Mouse (Mus musculus) gastrocnemius, postnatal 10 days (tissue): ENCODE measurements around the gene Prlr. TPM values are rescaled to one million over a fixed set of nuclear protein-coding genes. Genes with fewer than 3 reads are reported as not detected.

Experiments used
- DNase-seq: peaks from one replicate; pipeline ENCODE4 v3.0.0; 2021; ENCODE audit warnings: mixed read lengths
- total RNA-seq, 2 experiments: library from RNA; stranded (reverse); gene quantifications; 2 replicates each; pipeline ENCODE4 v1.2.3; 2021

Gene Prlr
- total RNA-seq, 2 experiments from 2014 or later, result 4.3 to 5.7 TPM

DNA sequence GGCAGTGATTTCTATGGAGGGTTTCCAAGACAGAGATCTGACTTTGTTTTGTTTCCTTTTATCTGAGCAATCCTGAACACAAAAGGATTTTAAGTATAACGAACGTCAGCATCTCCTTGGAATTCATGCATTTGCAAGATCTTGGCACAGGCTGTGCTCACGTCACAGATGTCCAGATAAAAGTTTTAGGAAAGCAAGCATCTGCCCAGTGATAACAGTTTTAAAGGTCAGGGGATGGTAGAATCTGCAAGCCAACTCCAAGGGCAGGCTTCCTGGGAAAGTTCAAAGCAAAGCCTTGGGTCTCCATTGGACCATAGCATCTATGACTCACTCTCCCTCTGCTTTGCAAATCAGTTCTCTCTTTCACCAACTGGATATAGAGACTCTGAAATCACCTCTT is 153.6 kb downstream of the Prlr start:
- DNase-seq, result no peak

DNA sequence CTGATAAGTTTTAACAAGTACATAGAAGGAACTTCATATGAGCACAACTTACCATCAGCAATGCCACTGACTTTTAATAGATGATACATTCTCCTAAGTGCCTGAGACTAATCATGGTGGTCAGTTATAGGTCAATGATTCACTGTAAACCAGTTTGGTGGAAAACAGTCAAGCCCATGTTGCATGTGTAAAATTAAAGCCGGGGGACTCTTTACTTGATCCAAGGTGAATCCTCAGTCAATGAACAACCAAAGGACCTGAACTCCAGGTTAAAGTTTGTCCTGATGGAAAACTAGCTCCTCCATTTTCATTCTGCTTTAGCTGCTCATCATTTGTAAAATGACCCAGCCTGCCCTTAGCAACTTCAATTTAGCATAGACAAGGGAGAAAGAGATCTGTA is 155.5 kb downstream of the Prlr start:
- DNase-seq, result no peak

- DNase-seq, result no peak
Measured at GRCm38 (mm10) chr15:10338606-10339005, 161.6 kb downstream of the Prlr start.

DNA sequence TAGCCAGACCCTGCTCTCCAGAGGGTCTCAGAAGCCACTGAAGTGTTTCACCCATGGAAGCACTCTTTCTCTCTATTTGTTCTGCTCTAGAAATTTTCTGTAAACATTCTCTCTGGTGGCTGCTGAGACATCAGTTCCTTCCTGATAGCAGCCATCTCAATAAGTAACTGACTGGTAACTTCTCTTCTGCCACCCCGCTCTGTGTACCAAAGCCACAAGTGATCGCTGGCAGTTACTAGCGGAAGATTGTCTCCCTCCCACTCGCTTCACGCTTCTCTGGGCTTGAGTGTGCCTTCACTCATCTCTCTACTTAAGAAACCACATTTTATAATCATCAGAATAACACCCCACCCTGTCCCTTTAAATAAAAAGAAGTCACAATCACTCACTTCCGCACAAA is 170.0 kb downstream of the Prlr start:
- no peak for DNase-seq

- no peak for DNase-seq
Measured at GRCm38 (mm10) chr15:10358039-10358948, 181.3 kb downstream of the Prlr start, which contains the start of gene Agxt2. Gene Agxt2, plus strand, starts transcription at chr15:10358532.

GRCm38 (mm10) chr15:10366331-10366730 is 189.3 kb downstream of the Prlr start:
- DNase-seq, result no peak

GRCm38 (mm10) chr15:10375404-10375803 is 198.4 kb downstream of the Prlr start:
- no peak for DNase-seq

DNA sequence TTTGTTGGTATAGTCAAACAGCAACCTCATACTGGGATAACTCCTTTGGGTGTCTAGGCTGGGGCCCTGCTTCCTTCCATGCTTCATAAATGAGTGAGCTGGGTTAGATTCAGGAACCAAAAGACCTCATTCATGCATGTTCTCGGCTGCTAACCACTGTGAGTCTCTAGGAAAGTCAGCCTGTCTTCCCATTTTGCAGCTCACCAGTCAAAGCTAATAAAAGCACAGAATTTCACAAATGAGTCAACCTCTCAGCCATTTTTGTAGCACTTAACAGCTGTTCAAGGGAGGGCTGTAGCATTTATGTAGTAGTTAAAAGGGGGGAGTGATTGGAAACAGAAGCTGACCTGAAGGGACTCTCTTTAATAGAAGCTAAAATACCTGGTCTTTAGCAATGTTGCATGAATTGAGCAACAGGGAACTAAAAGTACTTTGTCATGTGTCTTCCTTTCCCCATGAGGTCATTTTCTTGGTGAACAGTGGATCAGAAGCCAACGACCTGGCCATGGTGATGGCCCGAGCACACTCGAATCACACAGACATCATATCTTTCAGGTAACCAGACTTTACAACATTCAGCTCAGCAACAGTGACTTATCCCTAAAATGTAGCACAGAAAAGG is 201.4 kb downstream of the Prlr start:
- DNase-seq, result no peak

GRCm38 (mm10) chr15:10379757-10380458 is 202.9 kb downstream of the Prlr start:
- no peak for DNase-seq

- DNase-seq, result no peak
Measured at GRCm38 (mm10) chr15:10387263-10387662, 210.2 kb downstream of the Prlr start.

Other genes starting within 250 kb of the Prlr start
- not detected for gene Gm21973, start 148.1 kb downstream of the Prlr start, total RNA-seq
- not detected for gene Agxt2, start 181.3 kb downstream of the Prlr start, total RNA-seq